Mouse (Mus musculus) cerebellum, adult 9-11 months (tissue): ENCODE data around the gene Ntn5.
"Not testable (repeated sequence)": the region's sequence is repeated elsewhere in the genome, so short reads cannot be mapped to it uniquely, and the experiment has no call there.

Source experiments
- DNase-seq: peaks from one replicate; pipeline ENCODE4 v3.0.0; 2022

Ntn5 gene

DNA sequence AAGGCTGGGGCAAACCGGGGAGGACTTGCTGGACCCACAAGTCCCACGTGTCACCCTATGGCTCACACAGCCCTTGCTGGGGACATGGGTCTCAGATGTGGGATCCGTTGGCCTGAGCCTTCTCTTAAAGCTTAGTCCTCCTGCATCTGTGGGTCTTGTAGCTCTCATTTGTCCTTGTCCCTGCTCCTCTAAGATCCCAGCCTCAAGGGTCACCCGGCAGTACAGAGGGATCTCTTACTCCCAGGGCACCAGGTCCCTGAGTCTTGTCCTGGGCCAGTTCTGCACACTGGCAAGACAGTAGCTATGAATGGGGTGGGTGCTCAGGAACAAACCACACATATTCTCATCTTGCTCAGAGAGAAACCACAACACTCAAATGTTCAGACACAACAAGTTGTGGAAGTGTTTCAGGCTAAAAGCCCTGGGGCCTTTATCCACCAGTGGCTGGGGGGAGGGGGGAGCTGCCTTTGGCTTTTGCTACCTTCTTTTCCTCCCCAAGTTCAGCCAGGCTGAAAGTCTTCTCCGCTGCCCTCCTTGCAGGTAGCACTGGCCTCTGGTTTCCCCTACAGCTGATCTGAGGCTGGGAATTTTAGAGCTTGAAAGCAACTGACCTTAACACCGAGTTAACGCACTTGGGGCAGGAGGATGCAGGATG, at the start of gene Ntn5:
Gene Ntn5 (plus strand): TSS at position 627 of the 655 bp plus-strand sequence.
- no peak for DNase-seq

DNA sequence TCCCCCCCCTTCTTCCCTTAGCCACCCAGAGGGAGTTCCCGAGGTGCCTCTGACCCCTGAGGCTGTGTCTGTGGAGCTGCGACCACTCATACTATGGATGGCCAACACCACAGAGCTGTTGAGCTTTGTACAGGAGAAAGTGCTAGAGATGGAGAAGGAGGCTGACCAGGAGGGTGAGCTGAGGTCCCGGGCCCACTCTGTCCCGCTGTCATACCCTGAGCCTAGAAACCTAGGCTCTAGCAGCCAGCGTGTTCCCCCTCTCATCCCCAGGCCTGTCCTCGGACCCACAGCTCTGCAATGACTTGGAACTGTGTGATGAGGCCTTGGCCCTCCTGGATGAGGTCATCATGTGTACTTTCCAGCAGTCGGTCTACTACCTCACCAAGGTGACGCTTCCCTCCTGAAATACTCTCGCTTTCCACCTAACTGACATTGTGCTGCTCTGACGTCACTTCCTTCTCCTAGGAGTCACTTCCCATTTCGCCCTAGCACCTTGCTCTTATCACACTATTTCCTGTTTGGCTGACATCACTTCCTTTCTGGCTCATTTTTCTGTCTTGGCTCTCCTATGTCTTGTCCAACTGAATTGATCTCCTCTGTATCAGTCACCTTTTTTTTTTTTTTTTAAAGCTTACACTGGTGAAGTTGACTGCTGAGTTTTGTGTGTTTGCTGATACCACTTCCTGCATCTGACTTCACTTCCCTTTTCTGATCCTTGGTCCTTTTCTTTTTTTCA, 48.7 kb upstream of the Ntn5 start:
- DNase-seq = peak; percentile 43

DNA sequence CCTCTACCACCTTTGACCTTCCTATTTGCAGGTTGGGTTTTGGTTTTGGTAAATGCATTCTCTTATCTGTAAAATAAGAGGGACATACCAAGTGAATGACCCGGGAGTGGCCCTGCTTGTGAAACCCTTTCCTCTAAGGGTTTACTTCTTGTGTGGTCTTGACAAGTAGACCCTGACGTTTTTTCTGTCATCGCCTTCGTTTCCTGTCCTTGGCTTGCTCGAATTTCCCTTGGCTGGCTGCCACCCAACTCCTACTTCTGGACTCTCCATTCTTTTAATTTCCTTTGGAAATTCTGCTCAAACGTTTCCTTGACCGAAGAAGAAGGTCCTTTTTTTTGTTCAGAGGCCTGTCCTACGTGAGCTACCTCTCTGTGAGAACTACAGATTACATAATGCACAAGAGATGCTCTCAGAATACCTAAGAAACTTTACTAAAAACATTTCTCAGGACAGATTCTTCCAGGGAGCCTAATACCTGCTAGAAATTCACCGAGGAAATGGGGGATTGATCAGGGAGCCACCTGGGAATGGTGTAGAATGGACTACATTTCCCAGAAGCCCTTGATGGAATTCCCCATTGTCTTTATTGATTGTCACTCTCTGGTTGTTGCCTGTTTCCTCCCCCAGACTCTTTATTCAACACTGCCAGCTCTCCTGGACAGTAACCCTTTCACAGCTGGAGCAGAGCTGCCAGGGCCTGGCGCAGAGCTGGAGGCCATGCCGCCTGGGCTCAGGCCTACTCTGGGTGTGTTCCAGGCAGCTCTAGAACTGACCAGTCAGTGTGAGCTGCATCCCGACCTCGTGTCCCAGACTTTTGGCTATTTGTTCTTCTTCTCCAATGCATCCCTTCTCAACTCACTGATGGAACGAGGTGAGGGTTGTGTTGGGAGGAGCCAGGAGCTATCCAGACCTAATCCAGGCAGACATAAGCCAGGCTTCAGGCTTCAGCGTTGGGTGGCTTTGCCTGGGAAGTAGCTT, 47.8 kb upstream of the Ntn5 start:
- peak; percentile 53 for DNase-seq

DNA sequence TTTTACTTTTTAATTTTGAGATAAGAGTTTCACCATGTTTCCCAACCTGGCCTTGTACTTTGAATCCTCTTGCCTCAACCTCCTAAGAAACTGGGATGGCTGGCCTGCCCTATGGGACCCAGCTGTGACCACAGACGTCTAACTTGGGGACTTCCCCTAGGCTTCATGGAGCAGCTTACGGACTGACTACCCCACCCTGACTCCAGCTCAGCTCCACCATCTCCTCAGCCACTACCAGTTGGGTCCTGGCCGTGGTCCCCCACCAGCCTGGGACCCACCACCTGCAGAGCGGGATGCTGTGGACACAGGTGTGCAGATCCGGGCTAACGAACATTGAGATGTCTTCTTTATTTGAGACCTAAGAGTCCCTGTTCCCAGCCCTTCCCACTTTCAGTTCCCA, 46.1 kb upstream of the Ntn5 start:
- DNase-seq = peak; percentile 67

DNA sequence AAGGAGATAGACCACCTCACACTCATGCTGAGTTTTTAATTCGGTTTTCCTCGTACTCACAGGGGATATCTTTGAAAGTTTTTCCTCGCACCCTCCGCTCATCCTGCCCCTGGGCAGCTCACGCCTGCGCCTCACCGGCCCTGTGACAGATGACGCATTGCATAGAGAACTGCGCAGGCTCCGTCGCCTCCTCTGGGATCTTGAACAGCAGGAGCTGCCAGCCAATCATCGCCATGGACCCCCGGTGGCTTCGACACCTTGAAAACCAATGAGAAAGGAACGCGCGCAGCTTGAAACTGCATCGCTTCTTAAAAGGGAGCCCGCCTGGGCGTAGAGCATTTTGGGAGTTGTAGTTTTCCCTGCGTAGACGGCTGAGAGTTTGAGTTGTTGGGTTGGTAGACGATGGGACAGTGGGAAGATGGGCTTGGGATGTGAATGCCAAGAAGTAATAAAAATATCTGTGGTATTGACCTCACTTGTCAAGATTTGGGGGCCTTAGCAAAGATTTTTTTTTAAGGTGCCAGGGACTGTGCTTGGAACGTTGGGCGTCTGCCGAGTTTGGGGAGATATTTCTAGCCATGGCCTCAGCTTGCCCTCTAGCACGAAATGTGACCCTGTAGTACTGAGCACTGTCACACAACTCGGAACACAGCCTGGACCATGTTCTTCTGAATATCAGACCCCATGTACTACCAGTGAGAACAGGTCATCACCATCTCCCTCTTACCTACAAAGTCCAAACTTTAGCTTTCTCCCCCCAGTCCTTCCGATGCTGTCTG, 45.0 kb upstream of the Ntn5 start:
- peak; percentile 99 for DNase-seq

DNA sequence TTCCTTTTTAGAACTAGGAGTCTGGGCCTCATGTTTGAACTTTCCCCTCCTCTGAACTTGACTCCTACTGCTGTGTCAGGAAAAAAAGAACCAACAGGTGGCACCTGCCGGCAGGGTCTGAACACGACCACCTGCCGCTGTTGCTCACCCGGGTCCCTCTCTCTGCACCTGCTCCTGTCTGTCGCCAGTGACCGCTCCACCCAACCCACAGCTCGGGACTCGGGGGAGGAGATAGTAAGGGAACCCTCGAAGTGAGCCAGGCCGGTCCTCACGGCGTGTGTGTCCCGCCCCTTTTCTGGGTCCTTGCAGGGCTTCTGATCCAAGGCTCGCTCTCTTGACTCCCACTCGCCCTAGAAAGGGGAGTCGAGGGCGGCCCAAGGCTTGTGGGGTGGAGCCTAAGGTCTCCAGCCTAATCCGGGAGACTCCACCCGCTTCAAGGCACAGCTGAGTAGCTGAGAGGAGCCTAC, 44.2 kb upstream of the Ntn5 start, which contains the start of gene Mamstr:
Gene Mamstr (plus strand): TSS at position 417 of the 467 bp plus-strand sequence.
- peak; percentile 81 for DNase-seq

DNA sequence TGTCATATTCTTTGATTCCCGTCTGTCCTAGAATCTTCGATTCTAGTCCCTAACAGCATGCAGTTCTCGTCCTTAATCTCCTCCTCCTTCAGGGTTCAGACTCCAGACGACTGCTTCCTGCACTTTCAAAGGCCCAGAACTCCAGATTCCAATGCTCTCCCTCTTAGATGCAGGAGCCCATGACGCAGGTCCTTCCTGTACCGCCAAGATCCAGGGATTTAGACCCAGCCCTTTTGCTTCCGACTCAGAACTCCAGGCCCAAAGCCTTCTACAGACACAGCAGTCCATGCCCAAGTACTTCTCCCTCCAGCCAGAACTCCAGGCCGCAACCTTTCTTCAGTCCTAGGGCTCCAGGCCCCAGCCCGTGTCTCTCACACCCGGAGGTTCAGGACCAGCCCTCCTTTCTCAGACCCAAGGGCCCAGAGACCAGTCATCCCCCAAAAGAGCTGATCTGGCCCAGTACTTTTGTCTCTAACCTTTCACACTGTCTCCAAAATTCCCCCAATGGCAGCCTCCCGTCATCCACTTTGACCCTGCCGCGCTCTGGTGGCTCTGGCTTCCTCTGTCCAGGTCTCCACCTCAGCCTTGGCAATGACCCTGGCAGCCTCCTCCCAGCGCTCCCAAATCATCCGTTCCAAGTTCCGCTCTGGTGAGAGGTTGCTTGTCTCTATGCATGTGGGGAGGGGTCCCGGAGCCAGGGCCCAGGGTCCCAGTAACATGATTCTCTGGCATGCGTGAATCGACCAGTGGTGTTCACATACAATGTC, 43.4 kb upstream of the Ntn5 start:
- DNase-seq = peak; percentile 72

DNA sequence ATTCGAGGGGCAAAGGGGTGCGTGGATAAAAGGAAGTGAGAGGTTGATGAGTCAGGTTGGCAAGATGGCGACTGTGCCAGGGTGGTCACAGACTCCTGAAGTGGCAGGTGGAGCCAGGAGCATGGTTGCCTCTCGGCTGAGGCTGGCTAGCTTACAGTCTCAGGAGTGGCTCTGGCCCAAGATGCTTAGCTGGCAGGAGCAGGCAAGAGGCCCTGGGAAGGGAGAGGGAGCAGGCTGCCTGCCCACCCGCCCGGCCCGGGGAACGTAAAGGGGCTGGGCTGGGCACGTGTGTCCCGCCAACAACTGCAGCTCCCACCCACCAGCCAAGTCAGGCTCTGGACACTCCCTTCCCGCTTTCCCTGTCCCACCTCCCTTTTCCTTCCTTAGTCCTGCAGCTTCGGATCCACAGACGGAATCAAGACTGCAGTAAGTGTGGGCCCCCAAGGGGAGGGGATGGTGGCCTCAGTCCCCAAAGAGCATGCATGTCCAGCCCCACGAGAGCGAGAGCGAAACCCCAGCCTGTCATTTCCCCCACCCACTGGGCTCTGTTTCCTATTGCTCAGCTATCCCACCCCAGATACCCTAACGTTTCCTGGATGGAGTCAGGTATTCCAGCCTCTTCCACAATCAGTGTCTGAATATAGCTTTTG, 42.3 kb upstream of the Ntn5 start:
- peak; percentile 79 for DNase-seq

DNA sequence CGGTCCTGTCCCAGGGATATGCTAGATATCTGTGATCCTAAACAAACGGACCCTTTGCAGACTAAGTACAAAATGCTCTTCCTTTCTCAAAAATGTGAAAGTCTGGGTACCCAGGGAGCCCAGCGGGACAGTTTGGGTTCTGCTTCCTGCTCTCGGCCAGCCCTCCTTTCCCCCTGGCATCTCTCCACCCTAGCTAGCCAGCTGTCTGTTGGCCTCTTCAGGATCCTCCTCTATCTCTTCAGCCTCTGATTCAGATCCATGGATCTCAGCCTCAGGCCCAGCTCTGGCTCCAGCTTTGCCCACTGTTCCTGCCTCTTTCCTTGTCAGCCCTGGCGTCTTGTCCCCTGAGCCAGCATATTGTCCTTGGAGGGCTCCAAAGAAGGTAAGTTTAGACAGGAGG, 41.7 kb upstream of the Ntn5 start:
- peak; percentile 78 for DNase-seq

DNA sequence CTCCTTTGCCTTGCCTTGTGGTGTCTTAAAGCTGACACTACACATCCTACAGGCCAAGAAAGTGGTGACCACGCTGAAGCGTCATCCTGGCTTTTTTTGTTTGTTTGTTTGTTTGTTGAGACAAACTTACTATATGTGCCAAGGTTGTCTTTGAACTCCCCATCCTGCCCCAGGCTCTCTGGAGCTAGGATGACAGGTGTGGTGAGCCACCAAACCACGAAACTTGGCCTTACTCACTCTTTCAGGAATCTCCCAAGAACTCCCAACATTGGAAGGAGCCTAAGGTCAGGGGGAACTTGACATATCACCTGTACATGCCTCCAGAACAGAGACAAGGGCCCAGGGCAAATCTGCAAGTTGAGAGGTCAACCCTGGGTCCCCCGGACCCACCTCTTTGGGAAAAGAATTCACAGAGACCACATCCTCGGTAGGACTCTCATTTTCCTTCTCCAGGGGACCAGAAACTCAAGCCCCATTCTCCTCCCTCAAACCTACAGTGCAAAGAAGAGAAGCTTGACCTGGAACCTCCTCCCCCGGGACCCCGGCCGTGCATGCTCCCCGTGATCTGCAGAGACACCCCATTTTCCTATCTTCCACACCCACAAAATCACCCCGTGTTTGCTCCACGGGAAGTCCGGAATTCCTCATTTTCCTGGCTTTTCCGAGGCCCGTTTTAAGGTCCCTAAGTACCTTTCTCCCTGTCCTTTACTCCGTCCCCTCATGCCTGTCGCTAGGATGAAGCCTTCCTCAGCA, 41.1 kb upstream of the Ntn5 start:
- no peak for DNase-seq

DNA sequence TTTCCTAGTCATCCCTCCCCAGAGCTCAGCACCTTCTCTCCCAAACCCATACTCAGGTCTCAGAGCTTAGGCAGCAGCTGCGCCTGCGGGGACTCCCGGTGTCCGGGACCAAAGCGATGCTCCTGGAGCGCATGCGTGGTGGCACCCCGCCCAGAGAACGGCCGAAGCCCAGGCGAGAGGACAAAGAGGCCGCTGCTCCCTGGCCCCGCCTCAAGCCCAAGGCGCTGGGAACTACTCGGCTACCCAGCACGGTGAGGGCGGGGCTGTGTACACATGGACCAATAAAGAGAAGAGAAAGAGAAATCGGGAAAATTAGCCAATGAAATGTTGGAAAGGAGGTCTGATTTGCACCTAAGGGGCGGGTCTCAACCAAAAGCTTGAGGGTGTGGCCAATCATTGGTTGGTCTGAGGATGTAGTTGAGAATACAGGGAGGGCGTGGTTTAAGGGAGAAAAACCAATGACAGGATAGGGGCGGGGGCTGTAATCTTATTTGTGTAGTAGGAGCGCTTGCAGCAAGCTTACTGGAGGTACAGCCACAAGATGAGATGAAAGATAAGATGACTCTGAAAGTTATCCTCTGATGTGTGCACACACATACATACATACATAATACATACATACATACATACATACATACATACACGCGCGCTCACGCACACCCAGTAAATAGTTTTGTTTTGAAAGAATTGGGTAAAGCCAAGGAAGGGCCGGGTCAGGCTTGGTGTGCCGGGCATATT, 40.2 kb upstream of the Ntn5 start:
- peak; percentile 100 for DNase-seq

DNA sequence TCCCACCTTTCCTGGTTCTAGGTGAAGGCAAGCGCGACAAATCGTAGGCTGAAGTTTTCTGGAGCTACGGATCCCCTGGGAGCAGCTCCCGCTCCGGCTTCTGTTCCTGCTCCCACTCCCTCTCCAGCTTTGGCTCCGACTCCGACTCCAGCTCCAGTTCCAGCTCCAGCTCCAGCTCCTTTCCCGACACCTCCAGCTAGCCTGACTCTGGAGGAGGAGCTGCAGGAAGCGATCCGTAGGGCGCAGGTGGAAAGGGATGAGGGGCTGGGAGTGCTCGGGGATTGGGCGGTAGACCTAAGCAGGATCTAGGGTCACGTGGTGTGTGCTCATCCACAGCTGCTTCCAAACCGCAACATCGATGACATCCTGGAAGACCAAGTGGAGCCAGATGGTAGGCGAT, 39.6 kb upstream of the Ntn5 start:
- DNase-seq = peak; percentile 85

DNA sequence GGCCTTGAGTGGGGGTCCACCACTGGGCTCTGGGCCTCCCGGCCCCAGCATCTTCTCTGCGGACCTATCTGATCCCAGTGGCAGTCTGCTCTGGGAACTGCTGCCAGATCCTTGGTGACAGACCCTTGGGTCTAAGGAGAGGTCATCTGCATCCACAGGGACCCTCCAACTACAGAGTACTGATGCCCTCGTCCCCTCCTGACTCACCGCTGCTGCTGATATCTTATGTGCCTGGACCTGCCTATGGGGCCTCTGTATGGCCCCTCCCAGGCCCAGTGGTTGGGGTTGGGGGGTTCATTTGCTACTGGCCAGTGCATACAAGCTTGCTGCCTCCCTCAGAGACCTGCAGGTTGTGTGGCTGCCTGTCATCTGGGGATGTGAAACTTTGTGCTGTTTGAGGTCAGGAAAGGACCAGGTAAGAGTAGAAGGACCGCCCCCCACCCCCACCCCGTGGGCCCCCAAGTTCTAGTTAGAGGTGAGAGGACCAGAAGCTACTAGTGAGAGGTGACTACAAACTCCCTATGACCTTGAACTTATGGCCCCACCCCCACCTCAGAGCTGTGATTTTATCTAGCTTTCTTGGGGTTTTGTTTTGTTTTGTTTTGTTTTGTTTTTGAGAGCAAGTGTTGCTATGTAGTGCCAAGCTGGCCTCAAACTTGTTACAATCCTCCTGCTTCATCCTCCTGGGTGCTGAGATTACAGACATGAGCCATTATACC, 38.8 kb upstream of the Ntn5 start:
- DNase-seq = peak; percentile 71

DNA sequence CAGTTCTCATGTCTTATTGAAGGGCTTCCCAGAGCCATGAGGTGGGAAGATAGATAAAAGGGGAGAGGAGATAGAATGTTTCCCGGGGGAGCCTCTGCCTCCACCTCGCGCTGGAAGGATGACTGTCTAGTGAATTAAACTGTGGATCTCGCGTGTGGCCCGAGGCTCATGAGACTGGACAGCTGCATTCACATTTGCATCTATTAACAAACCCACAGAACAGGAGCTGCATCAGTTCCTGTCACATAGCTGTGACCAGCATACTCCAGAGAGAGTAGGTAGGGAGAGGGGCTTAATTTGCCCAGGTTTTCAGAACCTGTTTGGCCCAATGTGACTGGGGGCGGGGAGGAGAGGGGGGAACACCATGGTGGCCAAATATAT, 38.2 kb upstream of the Ntn5 start:
- DNase-seq = peak; percentile 33

DNA sequence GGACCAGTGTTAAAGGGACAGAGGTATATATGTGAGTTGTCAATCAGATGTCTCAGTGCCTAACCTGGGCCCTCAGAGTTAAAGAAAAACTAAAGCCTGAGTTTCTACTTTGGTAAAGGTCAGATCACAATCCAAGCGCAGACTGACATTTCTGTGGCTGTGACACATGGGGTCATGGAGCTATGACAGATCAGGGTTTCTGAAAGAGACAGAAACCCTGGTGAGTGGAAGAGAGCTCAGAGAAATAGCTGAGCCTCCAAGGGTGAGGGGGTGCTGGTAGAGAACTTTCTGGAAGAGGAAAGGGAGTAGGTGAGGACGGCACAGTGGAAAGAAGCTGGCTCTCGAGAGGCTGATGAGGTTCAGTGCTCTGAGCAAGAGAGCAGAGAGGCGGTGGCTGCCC, 37.2 kb upstream of the Ntn5 start:
- peak; percentile 7 for DNase-seq

DNA sequence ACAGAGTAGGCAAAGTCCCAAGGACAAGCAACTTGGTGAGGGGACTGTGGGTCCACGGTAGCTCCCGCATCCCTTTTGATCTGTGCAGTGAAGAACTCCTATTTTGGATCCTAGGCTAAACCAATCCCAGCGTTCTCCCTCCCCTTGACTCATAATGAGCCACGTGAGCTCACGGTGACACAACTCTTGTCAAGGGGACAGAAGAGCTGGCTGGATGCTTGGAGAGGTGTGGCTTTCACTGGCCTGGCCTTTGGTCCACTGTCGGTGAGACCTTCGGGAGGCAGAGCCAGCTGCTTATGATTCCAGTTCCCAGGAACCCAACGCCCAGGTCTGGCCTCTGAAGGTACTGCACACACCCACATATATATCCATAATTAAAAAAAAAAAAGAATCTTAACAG, 34.5 kb upstream of the Ntn5 start:
- no peak for DNase-seq

DNA sequence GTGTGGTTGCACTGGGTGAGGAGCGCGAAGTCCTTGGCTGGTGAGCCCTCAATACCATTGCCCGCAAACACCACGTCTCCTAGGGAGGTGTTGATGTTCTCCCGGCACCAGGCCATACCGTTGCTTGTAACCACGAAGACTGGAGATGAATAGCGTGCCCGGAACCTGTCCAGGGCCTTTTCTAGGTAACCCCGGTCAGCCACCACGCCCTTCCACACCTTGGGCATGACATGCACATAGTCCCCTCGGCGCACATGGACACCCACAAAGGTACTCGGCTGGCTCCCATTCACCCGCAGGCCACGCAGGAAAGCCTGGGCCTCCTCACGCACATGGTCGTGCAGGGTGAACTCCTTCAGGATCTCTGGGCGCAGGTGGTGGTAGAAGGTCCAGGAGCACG, 33.3 kb upstream of the Ntn5 start:
- not testable (repeated sequence) for DNase-seq

DNA sequence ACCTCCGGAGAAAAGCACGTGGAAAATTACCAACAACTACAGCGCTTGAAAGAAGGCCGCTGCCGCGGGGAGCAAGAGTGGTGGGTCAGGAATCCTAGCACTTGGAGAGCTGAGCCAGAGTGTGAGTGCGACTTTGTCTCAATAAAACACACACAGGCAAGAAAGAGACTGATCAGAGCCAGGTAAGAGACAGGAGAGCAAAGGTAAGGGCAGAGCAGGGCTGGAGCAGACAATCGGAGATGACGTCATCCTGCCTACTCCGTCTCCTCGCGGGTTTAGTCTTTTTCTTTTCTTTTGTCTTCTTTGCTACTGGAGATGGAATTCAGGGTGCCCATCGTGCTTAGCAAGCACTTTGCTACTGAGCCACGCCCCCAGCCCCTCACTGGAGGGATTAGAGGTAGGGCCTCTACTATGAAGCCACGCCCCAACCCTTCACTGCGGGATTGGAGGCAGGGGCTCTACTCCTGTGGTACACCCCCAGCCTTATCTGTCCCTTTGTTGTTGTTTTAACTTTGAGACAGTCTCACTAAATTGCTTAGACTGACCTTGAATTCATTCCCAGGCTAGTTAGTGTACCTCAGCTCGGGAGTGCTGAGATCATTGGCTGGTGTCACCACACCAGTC, 29.3 kb upstream of the Ntn5 start:
- DNase-seq = no peak
